Mouse (Mus musculus) thymus, adult 2 months (tissue): Measurements from ENCODE around the gene Mmp21.

ENCODE experiments used
- CTCF ChIP-seq: fragments of 200-500 bp; IDR thresholded peaks from 2 replicates; pipeline ENCODE4 v1.5.1; 2012; ENCODE audit warnings: mild to moderate bottlenecking, control low read depth, low read length, moderate library complexity, borderline replicate concordance; ENCODE audit not compliant: control insufficient read depth, poor library complexity, insufficient read depth; ENCODE audit errors: extremely low read depth
- POLR2A ChIP-seq: fragments of 200-500 bp; IDR thresholded peaks from 2 replicates; pipeline ENCODE4 v1.6.1; 2012; ENCODE audit warnings: mild to moderate bottlenecking, low read length, control low read depth, moderate library complexity; ENCODE audit not compliant: control insufficient read depth, poor library complexity, insufficient read depth; ENCODE audit errors: extremely low read depth

DNA sequence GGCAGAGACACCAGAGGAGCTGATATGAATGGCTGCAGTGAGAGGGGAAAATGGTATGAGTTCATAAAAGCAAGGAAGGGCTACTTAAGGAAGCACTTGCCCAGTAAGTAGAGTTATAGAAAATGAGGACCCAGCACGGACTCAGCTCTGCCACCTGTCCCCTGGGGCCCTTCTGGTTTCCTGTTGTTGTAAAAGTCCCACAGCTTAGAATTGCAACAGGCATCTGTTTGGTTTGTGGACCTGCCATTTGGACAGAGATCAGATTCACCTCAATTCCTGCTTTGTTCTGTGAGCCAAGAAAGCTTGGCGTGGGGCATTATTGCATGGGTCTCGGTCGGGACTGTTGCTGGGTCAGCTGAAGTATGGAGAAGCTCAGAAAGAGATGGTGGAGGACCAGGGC lies 35.5 kb upstream of the Mmp21 start:
- TF ChIP-seq CTCF (no peak), POLR2A (no peak)
